Mouse (Mus musculus): ENCODE measurements at regions not wholly inside any gene's neighbourhood (a gene's known extent, or its start where the extent isn't known, plus 50 kb on each side); places are given as distances from the start of the nearest gene placed in this dataset.

DNA sequence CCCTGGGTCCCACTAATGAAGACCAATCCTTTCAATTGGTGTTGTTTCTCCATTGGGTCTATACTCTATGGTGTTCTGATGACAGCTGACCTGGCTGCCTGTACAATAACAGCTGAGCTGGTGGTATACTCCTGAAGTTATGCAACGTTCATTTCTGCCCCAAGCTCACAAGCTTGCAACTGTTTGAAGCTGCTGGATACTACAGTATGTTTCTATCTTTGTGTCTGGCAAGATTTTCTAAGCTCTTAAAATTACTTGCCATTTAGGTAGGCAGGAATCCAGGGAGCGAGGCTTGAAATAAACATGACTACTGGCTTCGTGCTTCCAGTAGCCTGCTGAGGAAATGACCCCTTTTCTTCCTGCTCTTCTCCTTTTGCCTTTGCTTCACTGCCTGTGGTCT lies 444.3 kb upstream of the Nrp1 start:
- TF ChIP-seq POLR2A (IDR thresholded peaks at IDR 0.05; ENCODE audit: extremely low read depth, insufficient read depth, low read length) = no peak
- no peak for TF ChIP-seq CTCF (IDR thresholded peaks at IDR 0.05; ENCODE audit: extremely low read depth, insufficient read depth, low read length)

All from cortical plate, adult 2 months (tissue).